ENCODE assay signal across 8 mouse cellular contexts in genomic region chr13:21453449-21453848, GRCm38 (mm10). TPM values are rescaled to one million over a fixed set of nuclear protein-coding genes. Genes with fewer than 3 reads are reported as not detected.
DNase-seq lines count a peak whose midpoint lies in the region; ATAC-seq and TF ChIP-seq lines count a peak whose summit lies in the region.

Gene Zscan26, minus strand, starts transcription at chr13:21453730.

- no peaks in the 10 kb centered on the region for H3K9me3 ChIP-seq in embryonic facial prominence, embryonic 15.5 days (replicated peaks)
- no peaks in the 10 kb centered on the region for H3K9me3 ChIP-seq in heart, embryonic 12.5 days (replicated peaks)
- no peaks in the 10 kb centered on the region for H3K9me3 ChIP-seq in kidney, postnatal 0 days (replicated peaks; ENCODE audit: low read length)
- H3K9me3 ChIP-seq in liver, embryonic 11.5 days (ENCODE audit: control insufficient read depth, low read length): no peaks in the 10 kb centered on the region
- no peaks in the 10 kb centered on the region for H3K9me3 ChIP-seq in stomach, embryonic 14.5 days (ENCODE audit: control insufficient read depth, low read depth, low read length)

- peak; percentile 88 for ATAC-seq in embryonic facial prominence, embryonic 15.5 days (ENCODE audit: insufficient number of reproducible peaks, low FRiP score, low TSS enrichment, low read depth)
- ATAC-seq in heart, embryonic 12.5 days (ENCODE audit: insufficient number of reproducible peaks, low FRiP score): peak; percentile 89
- ATAC-seq in kidney, postnatal 0 days (replicated peaks; ENCODE audit: low FRiP score, low read depth): peak; percentile 94
- peak; percentile 75 for ATAC-seq in liver, embryonic 11.5 days (replicated peaks; ENCODE audit: low FRiP score)
- peak; percentile 87 for ATAC-seq in stomach, embryonic 14.5 days (ENCODE audit: insufficient number of reproducible peaks, insufficient read depth, low FRiP score, low read depth)

- H3K4me1 ChIP-seq in bone marrow, adult 2 months (ENCODE audit: control insufficient read depth, insufficient read depth, low read length): no peaks in the 10 kb centered on the region
- H3K4me1 ChIP-seq in embryonic facial prominence, embryonic 15.5 days: peaks cover 12% of the 10 kb centered on the region; the same call in 1 of the 2 replicates
- peaks cover 15% of the 10 kb centered on the region for H3K4me1 ChIP-seq in heart, embryonic 12.5 days (replicated peaks)
- no peaks in the 10 kb centered on the region for H3K4me1 ChIP-seq in kidney, postnatal 0 days (replicated peaks; ENCODE audit: insufficient read depth, low read length)
- 0 out of 2 replicates have a peak, but pooled peaks cover 3% of the 10 kb centered on the region for H3K4me1 ChIP-seq in liver, embryonic 11.5 days (replicated peaks; ENCODE audit: control insufficient read depth, insufficient read depth, low read length)
- peaks cover 3% of the 10 kb centered on the region; the same call in 1 of the 2 replicates for H3K4me1 ChIP-seq in stomach, embryonic 14.5 days (ENCODE audit: control insufficient read depth, insufficient read depth, low read length)

- 0 out of 2 replicates have a peak, but pooled peaks cover 3% of the 10 kb centered on the region for H3K27me3 ChIP-seq in embryonic facial prominence, embryonic 15.5 days
- H3K27me3 ChIP-seq in heart, embryonic 12.5 days (replicated peaks): no peaks in the 10 kb centered on the region
- no peaks in the 10 kb centered on the region for H3K27me3 ChIP-seq in kidney, postnatal 0 days (ENCODE audit: insufficient read depth, low read length)
- H3K27me3 ChIP-seq in liver, embryonic 11.5 days (replicated peaks; ENCODE audit: control insufficient read depth, insufficient read depth, low read length): peaks cover 4% of the 10 kb centered on the region
- H3K27me3 ChIP-seq in stomach, embryonic 14.5 days (ENCODE audit: control insufficient read depth, insufficient read depth, low read length): no peaks in the 10 kb centered on the region

- H3K9ac ChIP-seq in embryonic facial prominence, embryonic 15.5 days: peak within 1 kb of the TSS; percentile 55
- peak within 1 kb of the TSS; percentile 80 for H3K9ac ChIP-seq in heart, embryonic 12.5 days
- H3K9ac ChIP-seq in kidney, postnatal 0 days (ENCODE audit: low read depth, low read length): peak within 1 kb of the TSS; percentile 59
- H3K9ac ChIP-seq in liver, embryonic 11.5 days (ENCODE audit: low read depth, low read length): peak within 1 kb of the TSS; percentile 69
- peak within 1 kb of the TSS; percentile 55 for H3K9ac ChIP-seq in stomach, embryonic 14.5 days (replicated peaks; ENCODE audit: low read depth, low read length)

- under 1% methylated on average over 23 of the region's 23 CpGs for WGBS in bone marrow, adult 2 months
- under 1% methylated on average over 23 of the region's 23 CpGs for WGBS in embryonic facial prominence, embryonic 15.5 days
- WGBS in heart, embryonic 12.5 days: 0% methylated on average over 23 of the region's 23 CpGs
- under 1% methylated on average over 23 of the region's 23 CpGs for WGBS in kidney, postnatal 0 days
- under 1% methylated on average over 23 of the region's 23 CpGs for WGBS in liver, embryonic 11.5 days
- under 1% methylated on average over 23 of the region's 23 CpGs for WGBS in stomach, embryonic 14.5 days

- TF ChIP-seq POLR2A in bone marrow, adult 2 months (IDR thresholded peaks at IDR 0.05; ENCODE audit: borderline replicate concordance, control insufficient read depth, low read depth, low read length): peak; percentile 54; the same call in 1 of the 2 replicates

- H3K4me3 ChIP-seq in bone marrow, adult 2 months (replicated peaks; ENCODE audit: control insufficient read depth, low read depth, low read length): peak within 1 kb of the TSS; percentile 86
- peak within 1 kb of the TSS; percentile 68 for H3K4me3 ChIP-seq in embryonic facial prominence, embryonic 15.5 days (replicated peaks)
- peak within 1 kb of the TSS; percentile 75 for H3K4me3 ChIP-seq in heart, embryonic 12.5 days
- peak within 1 kb of the TSS; percentile 53 for H3K4me3 ChIP-seq in kidney, postnatal 0 days (replicated peaks; ENCODE audit: low read depth, low read length)
- peak within 1 kb of the TSS; percentile 75 for H3K4me3 ChIP-seq in liver, embryonic 11.5 days (ENCODE audit: low read depth, low read length)
- peak within 1 kb of the TSS; percentile 51 for H3K4me3 ChIP-seq in stomach, embryonic 14.5 days (ENCODE audit: low read depth, low read length)

- no peak for TF ChIP-seq CTCF in bone marrow, adult 2 months (IDR thresholded peaks at IDR 0.05; ENCODE audit: control insufficient read depth, insufficient read depth, low read length)
- TF ChIP-seq CTCF in kidney, postnatal 0 days (IDR thresholded peaks at IDR 0.05; ENCODE audit: low read depth): no peak

- peaks cover 10% of the 10 kb centered on the region; the same call in 1 of the 2 replicates for H3K36me3 ChIP-seq in embryonic facial prominence, embryonic 15.5 days
- H3K36me3 ChIP-seq in heart, embryonic 12.5 days: peaks cover 17% of the 10 kb centered on the region
- H3K36me3 ChIP-seq in kidney, postnatal 0 days (ENCODE audit: insufficient read depth, low read length): peaks cover 11% of the 10 kb centered on the region; the same call in 1 of the 2 replicates
- H3K36me3 ChIP-seq in liver, embryonic 11.5 days (ENCODE audit: control insufficient read depth, insufficient read depth, low read length): no peaks in the 10 kb centered on the region
- H3K36me3 ChIP-seq in stomach, embryonic 14.5 days (ENCODE audit: control insufficient read depth, insufficient read depth, low read length): peaks cover 4% of the 10 kb centered on the region; the same call in 1 of the 2 replicates

- H3K27ac ChIP-seq in bone marrow, adult 2 months (ENCODE audit: control insufficient read depth, insufficient read depth, low read depth, low read length, poor library complexity): no peak within 1 kb of the TSS
- peak within 1 kb of the TSS; percentile 83 for H3K27ac ChIP-seq in embryonic facial prominence, embryonic 15.5 days (replicated peaks)
- H3K27ac ChIP-seq in heart, embryonic 12.5 days (ENCODE audit: poor library complexity, severe bottlenecking): peak within 1 kb of the TSS; percentile 85
- peak within 1 kb of the TSS; percentile 63 for H3K27ac ChIP-seq in kidney, postnatal 0 days
- H3K27ac ChIP-seq in liver, embryonic 11.5 days (ENCODE audit: low read depth, low read length): peak within 1 kb of the TSS; percentile 67
- H3K27ac ChIP-seq in stomach, embryonic 14.5 days (ENCODE audit: low read length): peak within 1 kb of the TSS; percentile 77

- DNase-seq in A20 (ENCODE audit: low read depth, low spot score): peak; percentile 91
- DNase-seq in kidney, postnatal 0 days (ENCODE audit: low spot score): peak; percentile 89
- peak; percentile 84 for DNase-seq in liver, embryonic 11.5 days (ENCODE audit: low spot score)
- peak; percentile 87 for DNase-seq in naive thymus-derived CD4-positive, alpha-beta T cell, adult 2 months (ENCODE audit: low read depth)

- H3K4me2 ChIP-seq in embryonic facial prominence, embryonic 15.5 days (replicated peaks): peak within 1 kb of the TSS; percentile 58
- peak within 1 kb of the TSS; percentile 80 for H3K4me2 ChIP-seq in heart, embryonic 12.5 days
- peak within 1 kb of the TSS; percentile 61 for H3K4me2 ChIP-seq in kidney, postnatal 0 days (ENCODE audit: low read length)
- H3K4me2 ChIP-seq in liver, embryonic 11.5 days: peak within 1 kb of the TSS; percentile 83
- H3K4me2 ChIP-seq in stomach, embryonic 14.5 days (replicated peaks; ENCODE audit: low read depth, low read length): peak within 1 kb of the TSS; percentile 61

RNA-seq across cellular contexts. Expression of gene Zscan26, which starts in this region (rescaled TPM):
- 8.0 and 14.1 TPM in 2 replicates for polyA plus RNA-seq in bone marrow, adult 2 months (2011; ENCODE audit: insufficient read depth, insufficient read length, low replicate concordance, missing spikeins)
- polyA plus RNA-seq in embryonic facial prominence, embryonic 15.5 days (2015; fragmentation: Nextera tagmentation; extraction: Ambion mirVana): 27.5 and 33.6 TPM in 2 replicates
- 26.8 and 28.1 TPM in 2 replicates for polyA plus RNA-seq in heart, embryonic 12.5 days (2016; fragmentation: Nextera tagmentation; extraction: Ambion mirVana)
- polyA plus RNA-seq in kidney, postnatal 0 days (2015; fragmentation: Nextera tagmentation; extraction: Ambion mirVana): 21.1 and 23.2 TPM in 2 replicates
- 13.5 and 16.6 TPM in 2 replicates for polyA plus RNA-seq in liver, embryonic 11.5 days (2014; fragmentation: Nextera tagmentation; extraction: Ambion mirVana)
- 32.6 and 35.8 TPM in 2 replicates for polyA plus RNA-seq in stomach, embryonic 14.5 days (2014; fragmentation: Nextera tagmentation; extraction: Ambion mirVana)
